Mouse (Mus musculus) layer of hippocampus, adult 8-10 months (tissue): ENCODE data around the gene Pycr2. TPM values are rescaled to one million over a fixed set of nuclear protein-coding genes. Genes with fewer than 3 reads are reported as not detected.
A peak's percentile ranks its signal among the peaks of the same experiment; 100 is the strongest.
"Not testable (repeated sequence)": the region's sequence is repeated elsewhere in the genome, so short reads cannot be mapped to it uniquely, and the experiment has no call there.

Experiments used
- DNase-seq, 2 experiments: peaks; one replicate each; pipeline ENCODE4 v3.0.0; 2022; ENCODE audit warnings: low spot score in 2 of 2
- total RNA-seq, 4 experiments: library from RNA; stranded (reverse); gene quantifications; 2 replicates each; pipeline ENCODE4 v1.2.4; 2022

The Pycr2 gene
- total RNA-seq = 10 to 100 TPM; 36.2 to 39.7 (median 39.3) TPM

DNA sequence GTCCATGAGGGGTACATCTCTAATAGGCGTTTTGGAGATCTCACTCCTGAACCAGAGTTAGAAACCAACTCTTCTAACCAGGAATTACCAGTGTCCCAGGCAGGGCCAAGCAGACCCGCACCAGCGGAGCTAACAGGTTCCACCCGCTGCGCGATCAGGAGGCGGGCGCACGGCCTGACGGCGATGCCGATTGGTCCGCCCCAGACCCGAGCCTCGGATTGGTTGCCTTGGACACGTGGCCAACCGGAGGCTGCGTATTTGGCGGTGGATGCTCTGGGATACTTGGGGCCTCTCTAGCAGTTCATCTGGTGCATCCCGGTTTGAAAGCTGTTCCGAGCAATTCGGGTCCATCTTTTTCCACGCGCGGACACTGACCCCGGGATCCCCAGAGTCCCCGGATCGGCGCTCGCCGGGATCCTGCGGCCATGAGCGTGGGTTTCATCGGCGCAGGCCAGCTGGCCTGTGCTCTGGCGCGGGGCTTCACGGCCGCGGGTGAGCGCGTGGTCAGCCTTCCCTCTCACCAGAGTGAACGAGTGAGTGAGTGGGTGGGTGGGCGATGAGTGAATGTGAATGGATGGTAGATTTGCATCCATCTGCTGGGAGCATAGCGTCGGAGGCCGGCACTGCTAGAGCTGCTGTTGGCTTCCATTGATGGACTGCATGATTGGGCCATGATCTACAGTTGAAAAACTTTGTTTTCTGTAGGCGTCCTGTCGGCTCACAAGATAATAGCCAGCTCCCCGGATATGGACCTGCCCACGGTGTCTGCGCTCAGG is at the start of gene Pycr2:
Gene Pycr2, plus strand, starts transcription at position 255 of the 776 bp plus-strand sequence.
- DNase-seq = peak; percentile 91 to 94

DNA sequence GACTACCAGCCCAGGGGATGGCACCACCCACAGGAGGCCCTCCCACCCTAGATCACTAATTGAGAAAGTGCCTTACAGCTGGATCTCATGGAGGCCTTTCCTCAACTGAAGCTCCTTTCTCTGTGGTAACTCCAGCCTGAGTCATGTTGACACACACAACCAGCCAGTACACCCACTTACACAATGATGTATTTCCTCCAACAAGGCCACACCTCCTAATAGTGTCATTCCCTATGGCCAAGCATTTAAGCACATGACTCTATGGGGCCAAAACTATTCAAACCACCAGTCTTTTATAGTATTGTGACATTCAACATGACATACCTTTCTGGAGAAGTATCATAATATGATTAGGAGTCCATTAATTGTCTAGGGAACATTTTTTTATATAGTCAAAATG is 45.3 kb upstream of the Pycr2 start:
- DNase-seq = no peak

GRCm38 (mm10) chr1:180860030-180860429 is 44.1 kb upstream of the Pycr2 start:
- no peak for DNase-seq

GRCm38 (mm10) chr1:180863606-180864005 is 40.5 kb upstream of the Pycr2 start:
- no peak for DNase-seq

DNA sequence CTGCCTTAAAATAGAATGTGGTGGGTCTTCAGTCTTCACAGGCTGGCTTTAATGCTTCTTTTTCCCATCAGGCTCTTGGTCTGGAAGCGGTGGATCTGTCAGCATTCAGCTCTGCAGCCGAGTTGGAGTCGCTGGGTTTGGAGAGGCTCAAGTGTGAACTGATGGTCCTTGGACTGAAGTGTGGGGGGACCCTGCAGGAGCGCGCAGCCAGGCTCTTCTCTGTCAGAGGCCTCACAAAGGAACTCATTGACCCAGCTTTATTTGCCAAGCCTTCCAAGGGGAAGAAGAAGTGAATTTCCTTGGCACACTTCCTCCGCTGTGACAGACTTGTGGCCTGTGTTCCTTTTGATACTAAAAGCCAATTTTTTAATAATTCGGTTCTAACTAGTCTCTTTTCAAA is 38.1 kb upstream of the Pycr2 start:
- no peak for DNase-seq

- no peak for DNase-seq
Measured at GRCm38 (mm10) chr1:180870122-180870650, 33.9 kb upstream of the Pycr2 start.

- no peak for DNase-seq
Measured at GRCm38 (mm10) chr1:180873861-180874484, 30.1 kb upstream of the Pycr2 start.

DNA sequence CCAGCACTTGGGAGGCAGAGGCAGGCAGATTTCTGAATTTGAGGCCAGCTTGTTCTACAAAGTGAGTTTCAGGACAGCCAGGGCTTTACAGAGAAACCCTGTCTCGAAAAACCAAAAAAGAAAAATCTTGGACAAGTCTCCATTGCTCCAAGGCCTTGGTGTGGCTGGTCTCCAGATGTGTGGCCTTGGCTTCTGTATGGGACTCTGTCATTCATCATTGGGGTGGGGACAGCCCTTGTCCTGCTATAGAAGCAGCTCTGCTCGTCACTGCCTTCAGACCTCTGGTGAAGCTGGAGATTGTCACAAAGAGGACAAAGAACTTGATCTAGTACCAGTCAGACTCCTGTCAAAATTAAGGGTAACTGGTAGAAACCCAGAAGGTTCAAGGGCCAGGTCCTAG is 29.5 kb upstream of the Pycr2 start:
- DNase-seq = no peak

- DNase-seq = no peak
Measured at GRCm38 (mm10) chr1:180875126-180875525, 29.0 kb upstream of the Pycr2 start.

GRCm38 (mm10) chr1:180877466-180877865 is 26.6 kb upstream of the Pycr2 start:
- DNase-seq = no peak

GRCm38 (mm10) chr1:180881768-180882167 is 22.3 kb upstream of the Pycr2 start:
- no peak for DNase-seq

DNA sequence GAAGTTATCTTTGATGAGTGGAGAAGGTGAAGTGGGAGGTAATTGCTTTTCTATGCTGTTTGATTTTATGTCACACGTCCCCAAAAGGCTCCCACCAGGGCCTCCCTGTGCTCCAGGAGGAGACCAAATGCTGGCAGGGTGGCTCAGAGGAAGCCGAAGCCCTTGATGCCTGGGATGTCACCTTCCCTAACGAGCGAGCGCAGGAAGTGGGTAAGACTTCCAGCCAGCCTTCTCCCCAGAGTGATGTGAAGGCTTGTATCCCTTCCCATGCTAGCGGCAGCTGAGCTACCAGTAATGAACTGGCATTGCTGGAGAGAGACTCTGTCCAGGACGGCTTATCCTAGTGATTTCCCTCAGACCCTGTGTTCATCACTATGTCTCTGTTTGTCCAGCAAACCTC is 20.4 kb upstream of the Pycr2 start:
- DNase-seq = no peak

DNA sequence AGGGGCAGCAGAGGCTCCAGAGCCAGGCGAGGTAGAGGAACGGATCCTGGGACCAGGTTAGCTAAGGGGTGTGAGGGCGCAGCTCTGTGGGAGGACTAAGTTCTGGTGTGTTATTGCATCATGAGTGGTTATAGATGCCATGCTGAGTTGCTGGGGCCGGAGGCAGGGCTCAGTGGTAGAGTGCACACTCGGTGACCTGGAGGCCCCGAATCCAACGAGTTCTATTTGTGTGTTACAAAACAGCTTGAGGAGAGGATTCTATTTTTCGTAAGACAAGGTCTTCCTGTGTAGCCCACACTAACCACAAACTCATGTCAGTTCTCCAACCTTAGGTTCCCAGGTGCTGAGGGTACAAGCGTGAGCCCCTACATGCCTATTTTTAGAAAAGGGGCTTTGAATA is 19.6 kb upstream of the Pycr2 start:
- no peak for DNase-seq

DNA sequence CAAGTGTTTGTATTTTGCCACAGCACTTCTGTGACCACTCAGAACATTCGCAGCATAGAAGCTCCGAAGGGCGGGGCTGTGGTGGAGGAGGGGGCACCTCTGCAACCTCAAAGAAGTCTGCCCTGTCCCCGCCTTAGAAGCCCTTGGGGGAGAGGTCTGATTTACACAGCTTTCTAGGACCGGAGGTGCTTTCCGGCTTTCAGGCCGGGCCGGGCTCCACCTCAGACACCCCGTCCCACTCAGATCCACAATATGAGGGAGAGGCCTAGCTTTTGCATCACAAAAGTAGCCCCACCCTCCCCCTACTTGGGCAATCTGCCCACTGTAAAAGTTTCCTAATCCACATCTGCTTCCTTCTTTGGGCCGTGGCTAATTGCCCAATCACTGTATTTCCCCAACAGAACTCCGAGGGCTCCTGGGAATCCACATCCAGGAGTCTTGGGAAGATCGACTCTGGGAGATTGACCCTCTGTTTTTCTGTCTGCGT is 15.5 kb upstream of the Pycr2 start:
- DNase-seq = no peak

- no peak for DNase-seq
Measured at GRCm38 (mm10) chr1:180889172-180889571, 14.9 kb upstream of the Pycr2 start.

DNA sequence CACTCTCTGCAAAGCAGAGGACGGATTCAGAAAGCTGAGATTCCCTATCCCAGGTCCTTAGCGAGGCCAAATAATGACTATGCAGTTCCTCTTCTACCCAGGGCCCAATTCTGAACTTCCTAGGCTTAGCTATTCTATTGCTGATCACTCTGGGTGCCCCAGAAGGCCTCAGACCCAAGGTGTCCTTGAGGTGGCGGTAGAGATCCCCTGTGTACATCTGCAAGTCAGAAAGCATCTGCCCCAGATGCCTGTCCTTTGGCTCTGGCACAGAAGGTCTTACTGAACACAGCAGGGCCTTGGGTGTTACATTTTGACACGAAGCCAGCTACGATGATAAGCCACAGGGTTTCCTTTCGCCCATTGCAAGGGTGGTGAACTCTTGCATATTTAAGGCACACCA is 14.3 kb upstream of the Pycr2 start:
- no peak for DNase-seq

DNA sequence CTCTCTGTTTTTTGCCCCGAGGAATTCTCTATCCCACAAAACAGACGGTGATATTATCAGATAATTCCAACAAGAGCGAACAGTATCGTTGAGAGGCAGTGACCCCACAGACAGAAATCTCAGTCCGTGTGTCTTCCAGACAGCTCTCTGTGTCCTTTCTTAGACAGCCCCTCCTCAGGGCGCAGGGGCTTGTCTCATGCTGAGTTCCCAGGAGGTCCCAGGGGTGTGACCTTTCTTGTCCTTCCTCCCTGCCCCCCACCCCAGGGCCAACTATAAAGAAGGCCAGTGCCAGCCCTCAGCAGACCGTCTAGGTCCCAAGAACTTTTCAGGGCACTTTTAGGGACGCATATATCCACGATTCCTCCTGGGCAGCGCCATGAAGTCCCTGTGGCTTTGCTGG is 11.3 kb upstream of the Pycr2 start, which contains the start of gene Lefty2:
Gene Lefty2, plus strand, starts transcription at position 301 of the 400 bp plus-strand sequence.
- DNase-seq = no peak

DNA sequence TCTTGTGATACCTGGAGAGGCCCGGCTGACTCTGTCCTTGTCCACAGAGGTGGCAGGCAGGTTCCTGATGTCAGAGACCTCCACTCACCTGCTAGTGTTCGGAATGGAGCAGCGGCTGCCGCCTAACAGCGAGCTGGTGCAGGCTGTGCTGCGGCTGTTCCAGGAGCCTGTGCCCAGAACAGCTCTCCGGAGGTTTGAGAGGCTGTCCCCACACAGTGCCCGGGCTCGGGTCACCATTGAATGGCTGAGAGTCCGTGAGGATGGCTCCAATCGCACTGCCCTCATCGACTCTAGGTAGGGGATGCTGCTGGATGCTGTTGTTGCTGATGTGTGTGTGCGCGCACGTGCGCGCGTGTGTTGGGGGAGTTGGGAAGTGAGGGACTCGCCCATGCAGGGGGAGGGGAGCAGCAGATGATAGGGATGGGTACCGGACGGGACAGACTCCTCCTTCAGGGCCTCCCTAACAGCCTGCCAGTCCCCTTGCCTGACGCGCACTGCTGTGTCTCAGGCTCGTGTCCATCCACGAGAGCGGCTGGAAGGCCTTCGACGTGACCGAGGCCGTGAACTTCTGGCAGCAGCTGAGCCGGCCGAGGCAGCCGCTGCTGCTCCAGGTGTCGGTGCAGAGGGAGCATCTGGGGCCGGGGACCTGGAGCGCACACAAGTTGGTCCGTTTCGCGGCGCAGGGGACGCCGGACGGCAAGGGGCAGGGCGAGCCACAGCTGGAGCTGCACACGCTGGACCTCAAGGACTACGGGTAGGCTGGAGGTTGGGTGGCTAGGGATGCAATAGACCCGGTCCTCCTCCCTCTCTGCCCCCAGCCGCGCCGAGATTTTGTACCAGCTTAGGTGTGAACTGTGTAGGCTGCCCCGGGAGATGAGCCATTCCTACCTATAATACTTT is 9.8 kb upstream of the Pycr2 start:
- DNase-seq = not testable (repeated sequence)

DNA sequence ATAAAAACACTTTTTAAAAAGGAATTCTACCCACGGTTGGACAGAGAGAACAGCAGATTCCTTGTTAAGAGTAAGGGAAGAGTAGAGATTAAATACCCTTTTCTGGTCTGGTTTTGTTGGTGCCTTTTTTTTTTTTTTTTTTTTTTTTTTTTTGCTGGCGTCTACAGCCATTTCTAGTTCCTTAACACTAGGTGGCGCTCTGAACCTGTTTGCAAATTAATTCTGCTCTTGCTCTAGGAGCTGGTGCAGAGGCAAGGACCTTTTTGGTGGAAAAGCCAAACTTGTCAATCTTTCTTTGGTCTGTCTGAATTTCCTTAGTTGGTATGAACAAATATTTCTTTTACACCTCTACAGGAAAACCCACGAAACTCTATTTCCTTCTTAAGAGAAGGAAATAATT is 3.0 kb upstream of the Pycr2 start:
- no peak for DNase-seq

DNA sequence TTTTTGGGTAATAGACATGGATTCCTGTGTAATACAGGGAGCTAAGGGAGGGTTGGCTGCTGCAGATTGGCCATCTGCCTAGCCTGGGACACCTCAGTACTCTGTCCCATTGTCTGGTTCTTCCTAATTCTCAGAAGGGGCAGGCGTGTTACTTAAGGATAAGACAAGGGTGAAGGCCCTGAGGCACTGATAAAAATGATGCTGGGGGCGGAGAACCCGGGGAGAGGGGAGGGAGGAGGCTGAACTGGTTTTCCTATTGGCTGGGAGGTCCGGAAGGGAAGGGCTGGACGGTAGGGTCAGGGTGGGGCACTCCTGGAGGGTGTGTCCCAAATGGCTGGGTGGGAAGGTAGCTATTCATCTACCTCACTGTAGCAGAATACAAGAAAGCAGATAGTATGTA is 1.2 kb upstream of the Pycr2 start:
- DNase-seq = no peak

DNA sequence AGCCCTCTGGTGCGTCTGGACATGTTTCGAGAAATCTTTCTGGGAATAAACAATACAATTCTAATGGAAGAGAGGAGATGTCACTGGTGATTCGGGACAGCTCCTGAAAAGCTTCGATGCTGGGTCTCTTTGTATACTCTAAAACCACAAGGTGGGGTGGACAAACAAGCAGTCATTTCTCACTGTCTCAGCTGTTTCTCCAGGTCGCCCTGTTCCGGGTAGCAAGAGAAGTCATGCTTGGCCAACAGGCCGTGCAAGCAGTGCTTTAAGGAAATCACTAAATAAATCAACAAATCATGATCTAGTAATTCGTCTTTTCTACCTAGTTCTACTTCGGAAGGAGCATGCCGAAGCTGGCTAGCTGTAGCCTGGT is 441 bp upstream of the Pycr2 start:
- no peak for DNase-seq

DNA sequence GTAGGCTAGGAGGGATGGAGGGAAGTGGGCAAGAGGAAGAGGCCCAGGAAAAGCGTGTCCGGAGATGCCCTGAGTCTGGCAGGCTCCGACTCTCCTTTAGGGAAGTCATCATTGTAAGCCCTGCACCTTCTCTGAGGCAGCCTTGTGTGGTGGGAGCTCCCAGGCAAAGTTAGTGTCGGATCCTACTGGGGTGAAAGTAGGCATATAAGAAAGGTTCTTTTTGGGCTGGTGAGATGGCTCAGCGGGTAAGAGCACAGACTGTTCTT is 655 bp downstream of the Pycr2 start:
- DNase-seq = no peak
